Mouse (Mus musculus) ES-E14 (cell line): ENCODE measurements at regions not wholly inside any gene's neighbourhood (a gene's known extent, or its start where the extent isn't known, plus 50 kb on each side); places are given as distances from the start of the nearest gene placed in this dataset.
"Not testable (repeated sequence)": the region's sequence is repeated elsewhere in the genome, so short reads cannot be mapped to it uniquely, and the experiment has no call there.

ENCODE experiments used
- DNase-seq: peaks from one replicate; pipeline ENCODE4 v3.0.0-alpha.2; 2013; ENCODE audit warnings: low read depth, low spot score
- H3K27ac ChIP-seq: 2 replicates; pipeline ENCODE4 v1.5.1; 2012; ENCODE audit warnings: low read depth, mild to moderate bottlenecking, low read length, moderate library complexity, mixed read lengths; ENCODE audit not compliant: poor library complexity, insufficient read depth, severe bottlenecking
- H3K36me3 ChIP-seq: 2 replicates; pipeline ENCODE4 v1.6.1; 2012; ENCODE audit warnings: mild to moderate bottlenecking, low read length, moderate library complexity, mixed read lengths; ENCODE audit not compliant: control insufficient read depth, poor library complexity, insufficient read depth, severe bottlenecking
- H3K4me1 ChIP-seq, 2 experiments: fragments of 150-350 bp in 1 of 2; sonication (generic) in 1 of 2; 2 replicates each; pipeline ENCODE4 v1.6.1; 2012; ENCODE audit warnings: low read length in 2 of 2, mild to moderate bottlenecking in 1 of 2, mixed read lengths in 1 of 2; ENCODE audit not compliant: control insufficient read depth in 2 of 2, insufficient read depth in 2 of 2, poor library complexity in 1 of 2
- H3K4me3 ChIP-seq, 2 experiments: fragments of 150-350 bp in 1 of 2; sonication (generic) in 1 of 2; 2 replicates each; pipeline ENCODE4 v1.5.1; 2012; ENCODE audit warnings: low read length in 2 of 2, low read depth in 1 of 2, mild to moderate bottlenecking in 1 of 2, mixed read lengths in 1 of 2; ENCODE audit not compliant: insufficient read depth in 1 of 2, poor library complexity in 1 of 2, severe bottlenecking in 1 of 2
- H3K9ac ChIP-seq: 2 replicates; pipeline ENCODE4 v1.6.1; 2012; ENCODE audit warnings: low read depth, mild to moderate bottlenecking, low read length, mixed read lengths; ENCODE audit not compliant: poor library complexity, insufficient read depth, severe bottlenecking
- H3K9me3 ChIP-seq: fragments of 150-350 bp; sonication (generic); 2 replicates; pipeline ENCODE4 v1.6.1; 2012; ENCODE audit warnings: low read depth, mild to moderate bottlenecking, low read length; ENCODE audit not compliant: control insufficient read depth, insufficient read depth
- CHD2 ChIP-seq: IDR thresholded peaks from 2 replicates; pipeline ENCODE4 v1.6.1; 2014; ENCODE audit warnings: mild to moderate bottlenecking, low read depth, low read length, inconsistent platforms
- HCFC1 ChIP-seq: IDR thresholded peaks from 2 replicates; pipeline ENCODE4 v1.6.1; 2012; ENCODE audit warnings: low read length, inconsistent platforms, borderline replicate concordance; ENCODE audit not compliant: insufficient read depth
- MAFK ChIP-seq: IDR thresholded peaks from 2 replicates; pipeline ENCODE4 v1.6.1; 2014; ENCODE audit warnings: mild to moderate bottlenecking, low read depth, low read length, inconsistent platforms; ENCODE audit not compliant: insufficient read depth
- ZC3H11A ChIP-seq: IDR thresholded peaks from 2 replicates; pipeline ENCODE4 v1.6.1; 2012; ENCODE audit warnings: low read depth, mild to moderate bottlenecking, inconsistent platforms, low read length, borderline replicate concordance
- ZNF384 ChIP-seq: IDR thresholded peaks from 2 replicates; pipeline ENCODE4 v1.6.1; 2012; ENCODE audit warnings: low read depth, low read length, inconsistent platforms
- in situ Hi-C, 2 experiments: fragments of 600-800 bp; cut with MboI; formaldehyde crosslinking; loops; one replicate each; pipeline ENCODE4 v1.15.1; 2025; ENCODE audit warnings: low sequenced_read_pairs in 2 of 2, inconsistent platforms in 1 of 2; ENCODE audit not compliant: unreplicated experiment in 2 of 2

DNA sequence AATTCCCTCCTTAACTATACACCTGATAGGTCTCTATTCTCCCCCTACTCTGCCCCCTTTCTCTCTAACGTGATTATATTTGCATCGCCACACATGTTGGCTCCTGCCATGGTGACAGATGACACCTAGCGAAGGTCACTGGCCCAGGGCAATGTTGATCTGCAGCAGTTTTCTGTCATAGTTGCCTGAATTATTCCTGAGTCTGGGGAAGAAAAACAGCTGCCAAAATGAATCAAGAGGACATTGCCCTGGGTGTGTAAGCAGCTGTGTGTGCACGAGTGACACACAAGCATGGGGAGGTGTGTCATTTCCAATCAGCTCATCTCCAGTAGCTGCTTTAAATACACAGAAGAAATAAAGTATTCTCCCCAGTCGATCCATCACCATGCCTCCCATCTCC, 592.5 kb downstream of the Pdcd6ip start:
- H3K27ac ChIP-seq = no peak overlapping the region
- H3K4me3 ChIP-seq = no peak overlapping the region
- in situ Hi-C loops = no loop called here
- no peaks in the 10 kb centered on the region for H3K9me3 ChIP-seq
- DNase-seq = no peak
- TF ChIP-seq MAFK (no peak), HCFC1 (no peak), CHD2 (no peak), ZC3H11A (no peak), ZNF384 (no peak)
- no peak overlapping the region for H3K9ac ChIP-seq
- H3K4me1 ChIP-seq = no peaks in the 10 kb centered on the region
- H3K36me3 ChIP-seq = no peaks in the 10 kb centered on the region; the same call in 1 of the 2 replicates

DNA sequence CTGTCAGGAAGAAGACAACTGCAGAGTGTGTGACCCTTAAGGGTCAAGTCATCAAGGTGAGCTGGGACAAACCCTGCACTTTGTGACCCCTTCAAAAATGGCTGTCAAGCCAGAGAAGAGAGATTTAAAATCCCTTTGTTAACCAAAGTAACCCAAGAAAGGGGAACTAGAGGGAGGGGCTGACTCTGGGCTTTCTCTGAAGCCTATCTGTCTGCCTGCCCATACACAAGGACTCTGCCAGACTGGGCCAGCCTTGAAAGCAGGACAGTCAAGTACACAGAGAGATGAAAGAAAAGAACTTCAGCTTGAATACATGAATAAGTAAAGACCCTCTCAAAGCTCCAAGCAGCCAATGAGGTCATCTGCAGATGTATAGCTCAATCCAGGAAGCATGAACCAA, 595.3 kb downstream of the Pdcd6ip start:
- in situ Hi-C loops = no loop called here
- H3K27ac ChIP-seq = no peak overlapping the region
- no peak for TF ChIP-seq MAFK
- no peak for TF ChIP-seq HCFC1
- TF ChIP-seq ZC3H11A = no peak
- no peak for TF ChIP-seq CHD2
- TF ChIP-seq ZNF384 = no peak

DNA sequence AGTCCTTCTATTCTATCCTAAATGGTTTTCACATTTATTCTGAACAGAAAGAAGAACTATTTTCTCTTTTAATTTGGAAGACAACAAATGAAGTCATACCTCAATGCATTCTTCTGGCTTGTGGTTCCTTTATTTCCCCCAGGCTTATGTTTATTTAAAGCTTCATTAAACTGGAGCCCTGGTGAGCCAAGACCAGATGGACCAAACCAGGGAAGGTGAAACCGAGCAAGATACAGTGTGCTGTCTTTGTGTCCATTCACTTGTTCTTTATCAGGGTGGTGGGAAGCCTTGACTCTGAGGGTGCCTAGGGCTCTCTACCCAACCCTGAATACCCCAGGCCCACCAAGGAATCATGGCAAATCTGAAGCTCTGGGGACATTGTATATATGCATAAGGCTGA, 606.3 kb downstream of the Pdcd6ip start:
- Histone ChIP-seq H3K4me3 (no peak overlapping the region), H3K36me3 (no peaks in the 10 kb centered on the region), H3K9ac (no peak overlapping the region), H3K4me1 (no peaks in the 10 kb centered on the region), H3K9me3 (no peaks in the 10 kb centered on the region), H3K27ac (no peak overlapping the region)
- in situ Hi-C loops = no loop called here
- no peak for DNase-seq
- TF ChIP-seq CHD2 (no peak), ZNF384 (no peak), HCFC1 (no peak), MAFK (no peak), ZC3H11A (no peak)

More for the DNA sequence above, 595.3 kb downstream of the Pdcd6ip start:
- DNase-seq = peak; percentile 31
- no peak overlapping the region for H3K9ac ChIP-seq
- no peaks in the 10 kb centered on the region; the same call in 1 of the 2 replicates for H3K36me3 ChIP-seq
- H3K9me3 ChIP-seq = no peaks in the 10 kb centered on the region
- H3K4me1 ChIP-seq = no peaks in the 10 kb centered on the region
- no peak overlapping the region for H3K4me3 ChIP-seq

DNA sequence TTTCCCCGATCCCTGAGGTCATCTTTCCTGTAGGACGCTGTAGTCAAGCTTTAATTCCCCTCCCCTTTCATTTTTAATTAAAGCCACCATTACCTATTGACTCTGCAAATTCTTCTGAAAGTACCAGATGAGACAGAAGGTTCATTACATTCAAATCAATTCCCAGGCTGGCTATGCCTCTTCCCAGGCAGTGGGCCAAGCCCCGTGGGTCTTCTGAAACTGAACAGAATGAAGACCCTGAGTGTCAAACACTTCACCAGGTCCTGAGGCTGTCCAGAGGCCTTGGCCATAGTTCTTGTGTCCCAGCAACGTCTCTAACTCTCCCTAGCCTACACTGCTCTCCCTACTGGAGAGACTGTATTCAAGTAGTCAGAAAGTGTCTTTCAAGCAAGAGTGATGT, 607.4 kb downstream of the Pdcd6ip start:
- Histone ChIP-seq H3K36me3 (no peaks in the 10 kb centered on the region), H3K4me1 (no peaks in the 10 kb centered on the region), H3K9me3 (no peaks in the 10 kb centered on the region), H3K27ac (no peak overlapping the region), H3K9ac (no peak overlapping the region), H3K4me3 (no peak overlapping the region)
- DNase-seq = no peak
- TF ChIP-seq CHD2 (no peak), ZC3H11A (no peak), HCFC1 (no peak), ZNF384 (no peak), MAFK (no peak)
- in situ Hi-C loops = no loop called here

DNA sequence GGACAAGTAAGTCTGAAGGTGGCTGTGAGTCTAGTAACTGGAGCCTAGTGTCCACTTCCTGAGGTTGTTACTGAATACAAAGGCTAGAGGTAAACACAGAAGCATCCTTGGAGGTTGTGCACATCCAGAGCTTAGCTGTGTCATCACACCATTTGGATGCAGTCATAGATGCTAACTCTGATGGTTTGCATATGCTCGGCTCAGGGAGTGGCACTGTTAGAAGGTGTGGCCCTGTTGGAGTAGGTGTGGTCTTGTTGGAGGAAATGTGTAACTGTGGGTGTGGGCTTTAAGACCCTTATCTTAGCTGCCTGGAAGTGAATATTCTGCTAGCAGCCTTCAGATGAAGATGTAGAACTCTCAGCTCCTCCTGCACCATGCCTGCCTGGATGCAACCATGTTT, 612.6 kb downstream of the Pdcd6ip start:
- H3K4me1 ChIP-seq, in situ Hi-C loops, H3K9ac ChIP-seq, H3K4me3 ChIP-seq, H3K9me3 ChIP-seq, DNase-seq, H3K36me3 ChIP-seq, H3K27ac ChIP-seq: not testable (repeated sequence)
